Mouse (Mus musculus) hindbrain, embryonic 11.5 days (tissue): Measurements from ENCODE around the gene Gm43552. TPM values are rescaled to one million over a fixed set of nuclear protein-coding genes. Genes with fewer than 3 reads are reported as not detected.

Experiments used
- ATAC-seq: fragments of 200-750 bp; cut with Nextera tagmentation; 2 replicates; pipeline ENCODE4 v1.8.0; 2017; ENCODE audit warnings: mild to moderate bottlenecking, moderate TSS enrichment, moderate library complexity; ENCODE audit not compliant: low FRiP score
- DNase-seq: peaks from one replicate; pipeline ENCODE4 v3.0.0-alpha.2; 2015; ENCODE audit warnings: low spot score
- H3K27ac ChIP-seq: fragments of 300-500 bp; sonication (generic); 2 replicates; pipeline ENCODE4 v1.5.1; 2014; ENCODE audit warnings: mild to moderate bottlenecking, low read depth, low read length
- H3K27me3 ChIP-seq: fragments of 300-500 bp; sonication (generic); 2 replicates; pipeline ENCODE4 v1.6.1; 2014; ENCODE audit warnings: mild to moderate bottlenecking, low read length, moderate library complexity, mixed read lengths; ENCODE audit not compliant: control insufficient read depth, insufficient read depth
- H3K36me3 ChIP-seq: fragments of 300-500 bp; sonication (generic); 2 replicates; pipeline ENCODE4 v1.6.1; 2014; ENCODE audit warnings: mild to moderate bottlenecking, low read length, moderate library complexity, mixed read lengths; ENCODE audit not compliant: control insufficient read depth, insufficient read depth
- H3K4me1 ChIP-seq: fragments of 300-500 bp; sonication (generic); replicated peaks from 2 replicates; pipeline ENCODE4 v1.6.1; 2014; ENCODE audit warnings: low read length, mixed read lengths; ENCODE audit not compliant: control insufficient read depth, insufficient read depth
- H3K4me2 ChIP-seq: fragments of 300-500 bp; sonication (generic); replicated peaks from 2 replicates; pipeline ENCODE4 v1.6.1; 2014; ENCODE audit warnings: mild to moderate bottlenecking, low read depth, low read length
- H3K4me3 ChIP-seq: fragments of 300-500 bp; sonication (generic); 2 replicates; pipeline ENCODE4 v1.5.1; 2014; ENCODE audit warnings: low read depth, low read length
- H3K9ac ChIP-seq: fragments of 300-500 bp; sonication (generic); 2 replicates; pipeline ENCODE4 v1.6.1; 2014; ENCODE audit warnings: low read depth, low read length
- H3K9me3 ChIP-seq: fragments of 300-500 bp; sonication (generic); 2 replicates; pipeline ENCODE4 v1.6.1; 2016; ENCODE audit warnings: low read length; ENCODE audit not compliant: control insufficient read depth
- WGBS: fragments of 180-500 bp; shearing (Covaris S2); extraction: QIAGEN DNeasy Blood & Tissue Kit; methylation state at CpG from one replicate; pipeline ENCODE4 v1.1.7; 2014; 5-methylcytosine and 5-hydroxymethylcytosine counted together
- polyA plus RNA-seq: library from polyadenylated mRNA; unstranded; fragments of >200 nt; fragmentation: Nextera tagmentation; extraction: Ambion mirVana; gene quantifications from 2 replicates; pipeline ENCODE4 v1.2.1, GENCODE M21; 2014

Gene Gm43552
- polyA plus RNA-seq, 1 experiment from 2014 or later, result not detected

GRCm38 (mm10) chr5:65387008-65387867 lies 105.4 kb downstream of the Gm43552 start:
- H3K4me1 ChIP-seq, result 0 out of 2 replicates have a peak, but pooled peaks cover 4% of the 10 kb centered on the region
- no peak overlapping the region for H3K27ac ChIP-seq
- peaks cover 6% of the 10 kb centered on the region; the same call in 1 of the 2 replicates for H3K36me3 ChIP-seq
- no peaks in the 10 kb centered on the region for H3K9me3 ChIP-seq
- H3K9ac ChIP-seq, result no peak overlapping the region
- no peaks in the 10 kb centered on the region for H3K27me3 ChIP-seq
- H3K4me3 ChIP-seq, result no peak overlapping the region
- no peak overlapping the region for H3K4me2 ChIP-seq
- ATAC-seq (no peak), DNase-seq (peak; percentile 10)
- WGBS, result 82% methylated on average over 6 of the region's 6 CpGs

GRCm38 (mm10) chr5:65385704-65386103 lies 106.9 kb downstream of the Gm43552 start:
- no peaks in the 10 kb centered on the region for H3K9me3 ChIP-seq

More at GRCm38 (mm10) chr5:65385704-65386103, 106.9 kb downstream of the Gm43552 start:
- DNase-seq (no peak), ATAC-seq (no peak)
- Histone ChIP-seq H3K9ac (no peak overlapping the region), H3K4me3 (no peak overlapping the region), H3K4me2 (no peak overlapping the region), H3K27me3 (no peaks in the 10 kb centered on the region), H3K36me3 (peaks cover 6% of the 10 kb centered on the region; the same call in 1 of the 2 replicates), H3K27ac (no peak overlapping the region), H3K4me1 (0 out of 2 replicates have a peak, but pooled peaks cover 4% of the 10 kb centered on the region)
- 81% methylated on average over 2 of the region's 2 CpGs for WGBS

Other genes starting within 250 kb of the Gm43552 start
- 81.1 TPM in 2 replicates for gene Rfc1, start 157.2 kb downstream of the Gm43552 start, polyA plus RNA-seq
- 0.11 TPM in 1 of 2 replicates, not detected in the other for gene Klb, start 144.5 kb downstream of the Gm43552 start, polyA plus RNA-seq
- 894 and 900 TPM in 2 replicates for gene Rpl9, start 101.4 kb downstream of the Gm43552 start, polyA plus RNA-seq
- 64.7 and 66.5 TPM in 2 replicates for gene Lias, start 101.3 kb downstream of the Gm43552 start, polyA plus RNA-seq
- 69.0 and 70.3 TPM in 2 replicates for gene Ugdh, start 56.9 kb downstream of the Gm43552 start, polyA plus RNA-seq
- 109 and 111 TPM in 2 replicates for gene Smim14, start 44.4 kb upstream of the Gm43552 start, polyA plus RNA-seq
- 147 and 172 TPM in 2 replicates for gene Ube2k, start 44.4 kb upstream of the Gm43552 start, polyA plus RNA-seq
- 114 and 125 TPM in 2 replicates for gene Pds5a, start 205.4 kb upstream of the Gm43552 start, polyA plus RNA-seq